Mouse (Mus musculus) G1E (cell line): Measurements from ENCODE around the gene Pms2.

ENCODE experiments used
- CTCF ChIP-seq: IDR thresholded peaks from 2 replicates; pipeline ENCODE4 v1.5.1; 2012; ENCODE audit warnings: low read depth, low read length, inconsistent platforms, mixed read lengths
- GATA1 ChIP-seq: IDR thresholded peaks from 2 replicates; pipeline ENCODE4 v1.6.1; 2012; ENCODE audit warnings: borderline replicate concordance, low read length, inconsistent platforms, mixed read lengths
- TAL1 ChIP-seq: conservative IDR thresholded peaks from 2 replicates; pipeline ENCODE4 v1.6.1; 2012; ENCODE audit warnings: low read depth, low read length, inconsistent platforms, mixed read lengths

DNA sequence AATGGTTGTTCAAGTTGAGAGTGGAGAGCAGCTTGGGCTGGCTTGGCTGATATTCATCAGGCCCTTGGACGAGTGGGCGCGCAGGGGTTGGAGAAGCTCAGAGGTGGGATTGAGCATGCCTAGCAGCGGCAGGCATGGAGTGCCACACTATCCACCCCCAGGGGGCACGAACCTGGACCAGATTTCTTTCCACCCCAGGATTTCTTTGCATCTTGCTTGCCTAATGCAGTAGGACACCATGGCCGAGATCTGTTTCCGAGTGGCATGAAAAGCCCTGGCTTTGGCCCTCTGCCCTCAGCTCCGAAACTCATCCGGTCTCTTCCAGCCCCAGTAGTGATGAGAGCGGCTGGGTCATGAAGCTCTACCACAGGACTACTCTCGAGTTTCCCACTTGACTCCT lies 23.6 kb downstream of the Pms2 start:
- TF ChIP-seq GATA1 (no peak), CTCF (no peak), TAL1 (no peak)
